Mouse (Mus musculus): ENCODE data around the gene Atad5. TPM values are rescaled to one million over a fixed set of nuclear protein-coding genes. Genes with fewer than 3 reads are reported as not detected.
"Not testable (repeated sequence)": the region's sequence is repeated elsewhere in the genome, so short reads cannot be mapped to it uniquely, and the experiment has no call there.

Gene Atad5
- total RNA-seq, 4 experiments from 2014 or later, result 3.4 to 4.9 (median 3.6) TPM

DNA sequence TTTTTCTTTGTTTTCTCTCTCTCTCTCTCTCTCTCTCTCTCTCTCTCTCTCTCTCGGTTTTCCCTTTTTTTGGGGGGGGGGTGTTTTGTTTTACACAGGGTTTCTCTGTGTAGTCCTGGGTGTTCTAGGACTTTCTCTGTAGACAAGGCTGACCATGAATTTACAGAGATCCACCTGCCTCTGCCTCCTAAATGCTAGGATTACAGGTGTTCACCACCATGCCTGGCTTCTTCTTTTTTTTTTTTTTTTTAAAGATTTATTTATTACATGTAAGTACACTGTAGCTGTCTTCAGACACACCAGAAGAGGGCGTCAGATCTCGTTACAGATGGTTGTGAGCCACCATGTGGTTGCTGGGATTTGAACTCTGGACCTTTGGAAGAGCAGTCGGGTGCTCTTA lies 59.8 kb downstream of the Atad5 start:
- DNase-seq (ENCODE audit: low spot score in 2 of 2), result not testable (repeated sequence)

- no peak for DNase-seq (ENCODE audit: low spot score in 2 of 2)
These were observed 60.3 kb downstream of the Atad5 start for GRCm38 (mm10) chr11:80149412-80150023.

- DNase-seq (ENCODE audit: low spot score in 2 of 2), result no peak
These were observed 61.4 kb downstream of the Atad5 start for GRCm38 (mm10) chr11:80150566-80150965.

- DNase-seq (ENCODE audit: low spot score in 2 of 2), result no peak
These were observed 62.3 kb downstream of the Atad5 start for GRCm38 (mm10) chr11:80151541-80151940.

DNA sequence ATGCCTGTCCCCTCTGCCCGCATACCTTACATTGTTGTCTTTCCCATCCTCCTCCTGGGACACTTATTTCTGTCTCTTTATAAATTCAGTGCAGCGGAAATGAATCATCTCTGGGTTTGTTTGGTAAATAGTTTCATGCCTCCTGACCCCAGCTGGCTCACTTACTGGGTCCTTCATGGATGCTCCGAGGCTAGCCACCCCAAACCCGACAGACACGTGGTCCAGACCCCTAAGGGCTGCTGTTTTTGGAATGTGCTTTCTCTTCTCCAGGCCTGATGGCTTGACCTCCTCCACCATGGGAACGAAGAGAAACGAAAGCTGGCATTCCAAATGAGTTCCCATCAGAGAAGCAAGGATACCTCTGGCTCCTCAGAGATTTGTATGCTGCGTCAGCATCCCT lies 63.2 kb downstream of the Atad5 start:
- DNase-seq (ENCODE audit: low spot score in 2 of 2), result no peak

DNA sequence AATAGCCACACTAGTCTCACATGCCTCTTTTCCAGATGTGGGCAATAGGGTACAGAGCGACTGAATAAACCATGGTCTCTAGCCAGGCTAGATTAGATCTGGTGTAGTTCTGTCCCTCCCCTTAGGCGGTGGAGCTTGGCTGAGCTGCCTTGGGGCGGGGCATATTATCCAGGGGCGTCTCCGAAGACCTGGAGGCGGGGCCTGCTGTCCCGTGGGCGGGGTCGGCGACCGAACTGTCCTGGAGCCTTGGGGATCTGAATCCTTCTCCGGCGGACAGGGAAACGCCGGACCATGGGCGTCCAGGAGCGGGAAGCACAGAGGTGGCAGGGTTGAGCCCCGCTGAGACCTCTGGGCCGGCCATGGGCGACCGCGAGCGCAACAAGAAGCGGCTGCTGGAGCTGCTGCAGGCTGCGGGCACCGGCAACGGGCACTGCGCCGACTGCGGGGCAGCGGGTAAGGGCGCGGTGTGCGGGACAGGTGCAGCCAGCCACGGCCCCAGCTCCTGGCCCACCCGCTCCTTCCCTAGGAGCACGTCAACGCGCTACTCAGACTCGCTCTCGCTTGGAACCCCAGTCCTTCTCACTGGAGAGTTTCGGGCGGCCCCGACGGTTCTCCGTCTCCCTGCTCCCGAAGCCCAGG lies 64.8 kb downstream of the Atad5 start, which contains the start of gene Adap2:
Gene Adap2, plus strand, starts transcription at position 249 of the 639 bp plus-strand sequence.
- peak; percentile 18 to 54 for DNase-seq (ENCODE audit: low spot score in 2 of 2)

- DNase-seq (ENCODE audit: low spot score in 2 of 2), result no peak
These were observed 65.3 kb downstream of the Atad5 start for GRCm38 (mm10) chr11:80154501-80154900.

DNA sequence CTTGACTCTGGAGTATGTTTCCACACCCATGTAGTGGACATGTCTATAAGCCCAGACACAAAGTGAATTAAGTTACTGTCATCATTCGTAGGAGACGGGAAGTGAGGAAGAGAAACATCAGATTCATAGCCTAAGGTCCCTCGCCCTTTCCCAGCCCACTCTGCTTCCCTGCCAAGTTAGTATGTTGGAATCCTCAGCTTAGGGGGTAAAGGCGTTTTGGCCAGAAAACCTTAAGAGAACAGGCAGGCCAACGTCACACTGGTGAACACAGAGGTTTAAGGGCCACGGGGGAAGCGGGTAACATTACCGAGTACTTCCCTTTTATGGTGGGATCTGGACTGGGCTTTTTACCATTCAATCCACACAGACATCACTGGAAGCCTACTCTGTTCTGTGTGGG lies 66.3 kb downstream of the Atad5 start:
- DNase-seq (ENCODE audit: low spot score in 2 of 2), result no peak

GRCm38 (mm10) chr11:80155961-80156360 lies 66.8 kb downstream of the Atad5 start:
- DNase-seq (ENCODE audit: low spot score in 2 of 2), result no peak

- no peak for DNase-seq (ENCODE audit: low spot score in 2 of 2)
These were observed 67.6 kb downstream of the Atad5 start for GRCm38 (mm10) chr11:80156841-80157240.

DNA sequence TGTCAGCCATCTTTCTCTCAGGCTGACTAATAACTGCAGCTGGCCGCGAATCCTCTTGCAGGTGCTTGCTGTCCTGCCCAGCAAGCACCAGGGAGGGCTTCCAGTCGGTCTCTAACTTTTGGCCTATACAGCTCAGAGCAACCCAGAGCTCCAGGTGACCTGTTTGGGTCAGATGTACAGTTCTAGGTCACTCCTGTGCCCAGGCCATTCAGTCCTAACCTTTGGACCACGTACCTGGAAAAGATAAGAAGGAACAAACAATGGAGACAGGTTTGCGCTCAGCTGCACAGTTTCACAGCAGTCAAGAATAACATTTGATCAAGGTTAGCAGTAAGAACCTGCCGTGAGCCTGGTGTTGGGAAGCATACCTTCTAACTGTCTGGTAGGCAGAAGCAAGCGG lies 69.8 kb downstream of the Atad5 start:
- no peak for DNase-seq (ENCODE audit: low spot score in 2 of 2)

- DNase-seq (ENCODE audit: low spot score in 2 of 2), result no peak
These were observed 71.8 kb downstream of the Atad5 start for GRCm38 (mm10) chr11:80161041-80161440.

- DNase-seq (ENCODE audit: low spot score in 2 of 2), result no peak
These were observed 74.3 kb downstream of the Atad5 start for GRCm38 (mm10) chr11:80163362-80164116.

GRCm38 (mm10) chr11:80164224-80164623 lies 75.0 kb downstream of the Atad5 start:
- no peak for DNase-seq (ENCODE audit: low spot score in 2 of 2)

GRCm38 (mm10) chr11:80168121-80168520 lies 78.9 kb downstream of the Atad5 start:
- no peak for DNase-seq (ENCODE audit: low spot score in 2 of 2)

GRCm38 (mm10) chr11:80168611-80169249 lies 79.5 kb downstream of the Atad5 start:
- no peak for DNase-seq (ENCODE audit: low spot score in 2 of 2)

DNA sequence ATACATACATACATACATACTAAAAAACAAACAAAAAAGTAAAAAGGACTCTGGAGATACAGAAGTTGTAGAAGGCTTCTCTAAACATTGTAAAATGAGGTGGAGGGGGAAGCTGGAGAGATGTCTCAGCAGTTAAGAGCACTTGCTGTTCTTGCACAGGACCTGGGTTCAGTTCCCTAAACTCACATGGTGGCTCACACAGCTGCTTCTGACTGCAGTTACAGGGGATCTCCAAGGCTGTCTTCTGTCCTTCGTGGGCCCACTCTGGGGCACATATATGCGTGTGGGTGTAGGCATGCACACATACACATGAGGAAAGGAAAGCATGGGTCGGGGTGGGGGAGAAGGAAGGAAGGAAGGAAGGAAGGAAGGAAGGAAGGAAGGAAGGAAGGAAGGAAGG lies 80.4 kb downstream of the Atad5 start:
- DNase-seq (ENCODE audit: low spot score in 2 of 2), result no peak

GRCm38 (mm10) chr11:80170351-80170750 lies 81.2 kb downstream of the Atad5 start:
- no peak for DNase-seq (ENCODE audit: low spot score in 2 of 2)

- no peak for DNase-seq (ENCODE audit: low spot score in 2 of 2)
These were observed 82.7 kb downstream of the Atad5 start for GRCm38 (mm10) chr11:80171884-80172283.

- no peak for DNase-seq (ENCODE audit: low spot score in 2 of 2)
These were observed 84.9 kb downstream of the Atad5 start for GRCm38 (mm10) chr11:80173963-80174670.
